Mouse (Mus musculus) left cerebral cortex, postnatal 14 days (tissue): ENCODE results near the gene Nme4. TPM values are rescaled to one million over a fixed set of nuclear protein-coding genes. Genes with fewer than 3 reads are reported as not detected.

ENCODE experiments used
- total RNA-seq, 2 experiments: library from RNA; stranded (reverse); gene quantifications; 2 replicates each; pipeline ENCODE4 v1.2.3; 2021

Nme4 gene
- total RNA-seq, 2 experiments from 2014 or later: 2.6 to 3.4 TPM

Other genes starting within 250 kb of the Nme4 start
- gene Wdr90, start 234.1 kb downstream of the Nme4 start, total RNA-seq: 10 to 100 TPM; 34.2 to 37.9 TPM
- gene Mcrip2, start 226.8 kb downstream of the Nme4 start, total RNA-seq: 10 to 100 TPM; 25.5 to 31.6 TPM
- 10 to 100 TPM; 37.6 to 40.3 TPM for gene Mettl26, start 220.5 kb downstream of the Nme4 start, total RNA-seq
- 1 to 10 TPM; 1.1 to 1.8 TPM for gene Wfikkn1, start 214.7 kb downstream of the Nme4 start, total RNA-seq
- gene Rab40c, start 175.9 kb downstream of the Nme4 start, total RNA-seq: 10 to 100 TPM; 53.7 to 57.3 TPM
- 100 to 1,000 TPM; 138 to 145 TPM for gene Pigq, start 150.7 kb downstream of the Nme4 start, total RNA-seq
- gene Nhlrc4, start 150.6 kb downstream of the Nme4 start, total RNA-seq: not detected
- gene A930017K11Rik, start 143.0 kb downstream of the Nme4 start, total RNA-seq: under 1 TPM in 1 of 2 experiments, not detected in 1; 0.13 TPM
- gene Capn15, start 109.8 kb downstream of the Nme4 start, total RNA-seq: 10 to 100 TPM; 46.5 to 50.0 TPM
- gene Rab11fip3, start 26.0 kb downstream of the Nme4 start, total RNA-seq: 10 to 100 TPM; 80.5 to 85.2 TPM
- 10 to 100 TPM; 24.3 to 26.3 TPM for gene Decr2, start 5.3 kb downstream of the Nme4 start, total RNA-seq
- gene Tmem8, start 17.7 kb upstream of the Nme4 start, total RNA-seq: 10 to 100 TPM in 1 of 2 experiments, 1 to 10 TPM in 1; 9.7 to 12.3 TPM
- 10 to 100 TPM; 70.1 to 70.5 TPM for gene Mrpl28, start 27.9 kb upstream of the Nme4 start, total RNA-seq
- 10 to 100 TPM; 21.2 to 23.3 TPM for gene Axin1, start 43.1 kb upstream of the Nme4 start, total RNA-seq
- under 1 TPM; 0.33 to 0.53 TPM for gene Pdia2, start 103.5 kb upstream of the Nme4 start, total RNA-seq
- 10 to 100 TPM; 56.1 to 56.2 TPM for gene Rgs11, start 107.3 kb upstream of the Nme4 start, total RNA-seq
- 100 to 1,000 TPM; 170 TPM for gene Arhgdig, start 112.2 kb upstream of the Nme4 start, total RNA-seq
- 10 to 100 TPM; 15.7 to 18.4 TPM for gene Fam234a, start 148.6 kb upstream of the Nme4 start, total RNA-seq
- gene Luc7l, start 157.3 kb upstream of the Nme4 start, total RNA-seq: 10 to 100 TPM; 80.2 to 81.5 TPM